Mouse (Mus musculus) intestine, postnatal 0 days (tissue): Measurements from ENCODE around the gene Itk. TPM values are rescaled to one million over a fixed set of nuclear protein-coding genes. Genes with fewer than 3 reads are reported as not detected.

Source experiments
- ATAC-seq: fragments of 200-750 bp; cut with Nextera tagmentation; 2 replicates; pipeline ENCODE4 v1.8.0; 2017; ENCODE audit warnings: mild to moderate bottlenecking, moderate TSS enrichment, moderate library complexity
- H3K27ac ChIP-seq: fragments of 300-500 bp; sonication (generic); 2 replicates; pipeline ENCODE4 v1.5.1; 2014; ENCODE audit warnings: mild to moderate bottlenecking, low read depth, low read length, moderate library complexity
- H3K27me3 ChIP-seq: fragments of 300-500 bp; sonication (generic); replicated peaks from 2 replicates; pipeline ENCODE4 v1.6.1; 2014; ENCODE audit warnings: low read length, mixed read lengths; ENCODE audit not compliant: control insufficient read depth, insufficient read depth
- H3K36me3 ChIP-seq: fragments of 300-500 bp; sonication (generic); 2 replicates; pipeline ENCODE4 v1.6.1; 2014; ENCODE audit warnings: mild to moderate bottlenecking, moderate library complexity; ENCODE audit not compliant: control insufficient read depth, insufficient read depth
- H3K4me1 ChIP-seq: fragments of 300-500 bp; sonication (generic); replicated peaks from 2 replicates; pipeline ENCODE4 v1.6.1; 2014; ENCODE audit warnings: antibody characterized with exemption, low read length, mixed read lengths; ENCODE audit not compliant: control insufficient read depth, insufficient read depth
- H3K4me2 ChIP-seq: fragments of 300-500 bp; sonication (generic); replicated peaks from 2 replicates; pipeline ENCODE4 v1.6.1; 2014; ENCODE audit warnings: low read depth, mild to moderate bottlenecking, moderate library complexity
- H3K4me3 ChIP-seq: fragments of 300-500 bp; sonication (generic); 2 replicates; pipeline ENCODE4 v1.5.1; 2014; ENCODE audit warnings: low read depth, low read length
- H3K9ac ChIP-seq: fragments of 300-500 bp; sonication (generic); 2 replicates; pipeline ENCODE4 v1.6.1; 2014; ENCODE audit warnings: mild to moderate bottlenecking, low read depth, low read length
- H3K9me3 ChIP-seq: fragments of 300-500 bp; sonication (generic); 2 replicates; pipeline ENCODE4 v1.6.1; 2016; ENCODE audit warnings: mixed run types; ENCODE audit not compliant: control insufficient read depth
- CTCF ChIP-seq: sonication (generic); IDR thresholded peaks from 2 replicates; pipeline ENCODE4 v1.5.1; 2016; ENCODE audit warnings: low read depth, mild to moderate bottlenecking, control low read depth, antibody characterized with exemption, moderate library complexity
- WGBS: fragments of 180-500 bp; shearing (Covaris S2); extraction: QIAGEN DNeasy Blood & Tissue Kit; methylation state at CpG from one replicate; pipeline ENCODE4 v1.1.7; 2014; 5-methylcytosine and 5-hydroxymethylcytosine counted together
- polyA plus RNA-seq: library from polyadenylated mRNA; unstranded; fragments of >200 nt; fragmentation: Nextera tagmentation; extraction: Ambion mirVana; gene quantifications from 2 replicates; pipeline ENCODE4 v1.2.1, GENCODE M21; 2015

The Itk gene
- polyA plus RNA-seq, 1 experiment from 2014 or later: 0.09 TPM

DNA sequence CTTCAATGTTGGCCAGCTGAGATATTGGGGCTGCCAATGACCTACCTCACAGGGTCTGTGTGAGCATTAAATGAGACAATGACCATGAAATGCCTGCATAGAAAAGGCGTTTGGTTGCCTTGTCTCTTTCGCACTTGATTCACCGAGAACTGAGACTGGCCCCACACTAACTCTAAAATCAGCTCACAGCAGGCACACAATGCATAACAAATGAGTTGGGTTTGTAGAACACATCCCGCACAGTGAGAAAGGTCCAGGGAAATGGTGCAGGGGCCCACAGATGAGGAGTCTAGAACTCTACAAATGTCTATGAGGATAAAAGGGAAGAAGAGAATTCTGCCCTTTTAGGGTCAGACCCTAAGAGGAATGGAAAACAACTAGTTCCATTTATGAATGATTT is 100.3 kb downstream of the Itk start:
- WGBS: 95% methylated on average over 4 of the region's 4 CpGs
- Histone ChIP-seq H3K9ac (no peak overlapping the region), H3K4me3 (no peak overlapping the region), H3K4me1 (no peaks in the 10 kb centered on the region), H3K27me3 (no peaks in the 10 kb centered on the region), H3K36me3 (no peaks in the 10 kb centered on the region), H3K9me3 (no peaks in the 10 kb centered on the region), H3K27ac (no peak overlapping the region), H3K4me2 (no peak overlapping the region)
- no peak for TF ChIP-seq CTCF
- ATAC-seq: no peak

DNA sequence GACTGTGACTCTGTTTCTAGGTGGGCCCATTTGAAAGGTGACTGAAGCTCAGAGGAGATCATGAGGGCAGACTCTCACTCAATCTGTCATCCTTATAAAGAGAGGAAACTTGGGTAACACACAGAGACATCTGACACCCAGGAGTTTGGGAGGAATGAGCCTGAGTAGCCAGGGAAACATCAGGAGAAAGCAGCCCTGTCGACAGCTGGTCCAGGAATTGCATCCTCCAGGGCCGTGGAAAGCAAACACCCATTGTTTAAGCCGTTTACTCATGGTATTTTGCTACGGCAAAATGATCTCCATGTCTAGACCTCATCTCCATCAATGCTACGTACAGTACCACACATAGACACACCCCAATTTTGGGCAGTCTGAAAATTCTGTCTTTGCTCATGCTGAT is 101.2 kb downstream of the Itk start:
- no peaks in the 10 kb centered on the region for H3K9me3 ChIP-seq
- no peak overlapping the region for H3K27ac ChIP-seq
- no peaks in the 10 kb centered on the region for H3K36me3 ChIP-seq
- H3K9ac ChIP-seq: no peak overlapping the region
- ATAC-seq: no peak
- 63% methylated on average over 5 of the region's 5 CpGs for WGBS
- no peak overlapping the region for H3K4me2 ChIP-seq
- H3K27me3 ChIP-seq: no peaks in the 10 kb centered on the region
- no peak overlapping the region for H3K4me3 ChIP-seq
- H3K4me1 ChIP-seq: no peaks in the 10 kb centered on the region
- TF ChIP-seq CTCF: no peak

DNA sequence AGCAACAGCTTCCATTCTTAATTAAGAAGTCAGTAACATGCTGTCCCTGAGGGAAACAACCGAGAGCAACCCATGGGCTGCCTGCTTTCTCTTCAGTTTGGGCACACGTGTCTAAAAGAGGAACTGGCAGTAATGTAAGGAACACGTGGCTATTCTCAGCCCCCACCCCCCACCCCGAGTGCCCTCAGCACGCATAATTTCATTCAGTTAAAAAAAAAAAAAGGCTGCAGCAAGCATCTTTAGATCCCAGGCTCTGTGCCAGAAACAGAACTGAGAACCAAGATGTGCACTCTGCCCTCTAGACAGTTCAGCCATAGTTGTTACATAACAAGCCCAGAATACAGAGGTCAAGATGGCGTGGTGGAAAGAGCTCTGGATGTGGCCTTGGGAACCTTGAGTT is 102.5 kb downstream of the Itk start:
- TF ChIP-seq CTCF: no peak
- H3K36me3 ChIP-seq: no peaks in the 10 kb centered on the region
- 62% methylated on average over 6 of the region's 6 CpGs for WGBS

DNA sequence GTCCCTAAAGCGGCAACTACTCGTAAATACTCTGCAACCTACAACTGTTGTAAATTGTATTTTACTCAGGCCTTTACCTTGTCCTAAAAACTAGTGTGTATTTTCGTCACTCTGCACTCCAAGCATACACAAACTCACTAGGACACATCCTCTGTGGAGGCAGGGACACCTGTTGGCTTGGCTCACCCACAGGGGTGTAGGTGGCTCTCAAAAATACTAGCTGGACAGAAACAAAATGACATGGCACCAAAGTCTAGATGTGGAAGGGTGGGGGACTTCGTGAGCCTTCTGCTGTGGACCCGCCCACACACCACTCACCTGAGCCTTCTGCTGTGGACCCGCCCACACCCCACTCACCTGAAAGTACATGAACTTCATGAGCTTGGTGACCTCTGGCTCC is 105.5 kb downstream of the Itk start:
- no peak for ATAC-seq
- Histone ChIP-seq H3K4me3 (no peak overlapping the region), H3K27me3 (no peaks in the 10 kb centered on the region), H3K4me2 (no peak overlapping the region), H3K9me3 (no peaks in the 10 kb centered on the region), H3K4me1 (no peaks in the 10 kb centered on the region), H3K36me3 (no peaks in the 10 kb centered on the region), H3K9ac (no peak overlapping the region), H3K27ac (no peak overlapping the region)
- no peak for TF ChIP-seq CTCF
- WGBS: 88% methylated on average over 6 of the region's 6 CpGs

More for the DNA sequence above, 102.5 kb downstream of the Itk start:
- Histone ChIP-seq H3K27ac (no peak overlapping the region), H3K4me1 (no peaks in the 10 kb centered on the region), H3K4me2 (no peak overlapping the region), H3K27me3 (no peaks in the 10 kb centered on the region), H3K9ac (no peak overlapping the region), H3K9me3 (no peaks in the 10 kb centered on the region), H3K4me3 (no peak overlapping the region)
- no peak for ATAC-seq

DNA sequence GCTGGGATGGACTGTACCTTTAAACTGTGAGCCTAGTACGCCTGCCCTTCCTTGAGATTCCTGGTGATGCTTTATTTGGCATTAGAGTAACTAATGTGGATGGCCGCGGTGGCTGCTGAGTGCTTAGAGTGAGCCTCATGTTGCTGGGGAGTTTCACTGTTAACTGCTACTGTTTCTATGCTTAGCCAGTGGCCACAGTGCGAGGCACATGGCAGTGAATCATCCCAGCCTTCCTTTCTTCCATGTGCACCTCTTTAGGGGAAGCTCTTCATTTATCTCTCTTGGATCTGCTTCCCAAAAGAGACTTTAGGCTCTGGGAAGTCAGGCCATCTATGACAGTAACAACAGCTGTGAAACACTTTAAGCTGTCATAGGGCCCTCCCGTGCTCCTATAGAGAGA is 106.7 kb downstream of the Itk start:
- Histone ChIP-seq H3K4me3 (no peak overlapping the region), H3K4me2 (no peak overlapping the region), H3K4me1 (no peaks in the 10 kb centered on the region), H3K27ac (no peak overlapping the region), H3K27me3 (no peaks in the 10 kb centered on the region), H3K9ac (no peak overlapping the region), H3K9me3 (no peaks in the 10 kb centered on the region), H3K36me3 (no peaks in the 10 kb centered on the region)
- WGBS: 84% methylated on average over 5 of the region's 5 CpGs
- no peak for TF ChIP-seq CTCF
- ATAC-seq: no peak

DNA sequence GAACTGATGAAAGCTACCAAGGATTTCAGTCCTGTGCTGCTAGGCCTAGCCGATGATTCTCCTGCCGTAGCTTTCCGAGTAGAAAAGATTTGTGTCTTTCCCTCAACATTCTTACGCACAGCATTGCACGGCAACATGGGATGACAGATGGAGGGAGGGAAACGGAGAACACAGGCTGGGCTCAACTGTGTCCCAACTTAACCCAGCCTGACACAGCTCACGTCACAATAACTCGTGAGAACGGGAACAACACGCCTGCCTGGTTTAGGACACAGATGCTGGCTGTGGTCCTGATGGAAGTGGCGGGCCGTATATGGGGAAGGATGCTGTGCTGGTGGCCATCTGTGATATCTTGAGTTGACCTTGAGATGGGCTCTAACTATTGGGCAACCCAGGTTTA is 110.6 kb downstream of the Itk start:
- no peak for TF ChIP-seq CTCF
- H3K9ac ChIP-seq: no peak overlapping the region
- H3K4me1 ChIP-seq: no peaks in the 10 kb centered on the region
- ATAC-seq: no peak
- no peaks in the 10 kb centered on the region for H3K9me3 ChIP-seq
- WGBS: 95% methylated on average over 12 of the region's 12 CpGs
- H3K4me2 ChIP-seq: no peak overlapping the region
- no peaks in the 10 kb centered on the region for H3K36me3 ChIP-seq
- no peak overlapping the region for H3K4me3 ChIP-seq
- H3K27me3 ChIP-seq: no peaks in the 10 kb centered on the region
- H3K27ac ChIP-seq: no peak overlapping the region

DNA sequence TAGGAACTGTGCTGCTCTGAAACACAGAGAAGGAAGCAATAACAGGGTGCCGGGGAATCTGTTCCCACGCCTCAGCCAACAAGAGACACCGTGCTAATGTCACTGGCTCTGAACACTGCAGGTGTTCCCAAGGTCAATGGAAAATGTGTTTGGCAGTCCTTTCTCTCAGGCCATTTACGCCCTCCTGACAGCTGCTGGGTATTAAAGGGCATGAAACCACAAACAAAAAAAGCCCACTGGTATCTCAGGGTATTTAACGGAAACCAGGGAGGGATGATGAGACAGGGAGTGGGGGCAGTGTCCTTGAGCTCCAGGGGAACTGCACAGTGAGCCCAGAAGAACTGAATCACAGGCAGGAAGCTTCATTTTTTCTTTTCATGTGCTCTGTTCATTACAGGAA is 111.2 kb downstream of the Itk start:
- no peaks in the 10 kb centered on the region for H3K9me3 ChIP-seq
- no peaks in the 10 kb centered on the region for H3K36me3 ChIP-seq
- H3K4me3 ChIP-seq: no peak overlapping the region
- H3K4me1 ChIP-seq: no peaks in the 10 kb centered on the region
- ATAC-seq: no peak
- H3K9ac ChIP-seq: no peak overlapping the region
- 80% methylated on average over 5 of the region's 5 CpGs for WGBS
- no peaks in the 10 kb centered on the region for H3K27me3 ChIP-seq
- H3K4me2 ChIP-seq: no peak overlapping the region
- H3K27ac ChIP-seq: no peak overlapping the region
- no peak for TF ChIP-seq CTCF
